Mouse (Mus musculus) myocyte (in vitro differentiated cells): ENCODE measurements around the gene Gabbr2. TPM values are rescaled to one million over a fixed set of nuclear protein-coding genes. Genes with fewer than 3 reads are reported as not detected.

Source experiments
- H3K27me3 ChIP-seq: one replicate; pipeline ENCODE4 v1.6.1; 2011; ENCODE audit not compliant: control insufficient read depth, insufficient read depth, insufficient read length
- H3K36me3 ChIP-seq: one replicate; pipeline ENCODE4 v1.6.1; 2011; ENCODE audit not compliant: control insufficient read depth, insufficient read depth
- H3K4me2 ChIP-seq: one replicate; pipeline ENCODE4 v1.6.1; 2011; ENCODE audit warnings: low read depth, control low read depth
- H3K4me3 ChIP-seq: one replicate; pipeline ENCODE4 v1.5.1; 2011; ENCODE audit warnings: mild to moderate bottlenecking, control low read depth, moderate library complexity
- H3K79me2 ChIP-seq: one replicate; pipeline ENCODE4 v1.6.1; 2011; ENCODE audit not compliant: control insufficient read depth, insufficient read depth
- H3ac ChIP-seq: one replicate; pipeline ENCODE4 v1.6.1; 2011; ENCODE audit not compliant: control insufficient read depth, insufficient read length
- CEBPB ChIP-seq: IDR thresholded peaks from 2 replicates; pipeline ENCODE4 v1.6.1; 2011; ENCODE audit warnings: mild to moderate bottlenecking, moderate library complexity; ENCODE audit not compliant: poor library complexity, insufficient read depth, severe bottlenecking
- E2F4 ChIP-seq: IDR thresholded peaks from one replicate; pipeline ENCODE4 v1.6.1; 2011; ENCODE audit warnings: mild to moderate bottlenecking, control low read depth, moderate library complexity; ENCODE audit not compliant: insufficient read depth
- MAX ChIP-seq: IDR thresholded peaks from one replicate; pipeline ENCODE4 v1.6.1; 2011; ENCODE audit warnings: low read depth, mild to moderate bottlenecking, control low read depth
- MYOD1 ChIP-seq, 3 experiments: IDR thresholded peaks; one replicate each; pipeline ENCODE4 v1.6.1; 2011; ENCODE audit warnings: control low read depth in 2 of 3, low read depth in 2 of 3, mild to moderate bottlenecking in 2 of 3, moderate library complexity in 1 of 3; ENCODE audit not compliant: insufficient read length in 2 of 3, control insufficient read depth in 1 of 3
- MYOG ChIP-seq, 3 experiments: IDR thresholded peaks; one replicate each; pipeline ENCODE4 v1.6.1; 2011; ENCODE audit warnings: control low read depth in 2 of 3, low read depth in 2 of 3, mild to moderate bottlenecking in 2 of 3; ENCODE audit not compliant: insufficient read length in 2 of 3, control insufficient read depth in 1 of 3, insufficient read depth in 1 of 3
- POLR2A ChIP-seq: IDR thresholded peaks from one replicate; pipeline ENCODE4 v1.6.1; 2011; ENCODE audit warnings: low read depth, mild to moderate bottlenecking, control low read depth, moderate library complexity; ENCODE audit not compliant: insufficient read length
- POLR2AphosphoS2 ChIP-seq: IDR thresholded peaks from one replicate; pipeline ENCODE4 v1.6.1; 2011; ENCODE audit warnings: low read depth, control low read depth; ENCODE audit not compliant: insufficient read length
- REST ChIP-seq: IDR thresholded peaks from one replicate; pipeline ENCODE4 v1.6.1; 2011; ENCODE audit warnings: mild to moderate bottlenecking, control low read depth, moderate library complexity; ENCODE audit not compliant: insufficient read depth, insufficient read length
- SRF ChIP-seq: IDR thresholded peaks from one replicate; pipeline ENCODE4 v1.6.1; 2011; ENCODE audit warnings: low read depth; ENCODE audit not compliant: control insufficient read depth, insufficient read length
- TCF12 ChIP-seq: IDR thresholded peaks from one replicate; pipeline ENCODE4 v1.6.1; 2011; ENCODE audit warnings: mild to moderate bottlenecking, control low read depth; ENCODE audit not compliant: poor library complexity, insufficient read depth, severe bottlenecking
- TCF3 ChIP-seq: IDR thresholded peaks from one replicate; pipeline ENCODE4 v1.6.1; 2011; ENCODE audit warnings: low read depth, control low read depth; ENCODE audit not compliant: insufficient read length
- USF1 ChIP-seq: IDR thresholded peaks from one replicate; pipeline ENCODE4 v1.6.1; 2011; ENCODE audit warnings: low read depth, mild to moderate bottlenecking, control low read depth, moderate library complexity
- polyA plus RNA-seq: library from polyadenylated mRNA; unstranded; fragments of >200 nt; fragmentation: generic; extraction: Trizol; gene quantifications from one replicate; pipeline ENCODE4 v1.2.1, GENCODE M21; 2012; ENCODE audit warnings: missing spikeins

Gabbr2 gene
- polyA plus RNA-seq, 1 experiment, result not detected

DNA sequence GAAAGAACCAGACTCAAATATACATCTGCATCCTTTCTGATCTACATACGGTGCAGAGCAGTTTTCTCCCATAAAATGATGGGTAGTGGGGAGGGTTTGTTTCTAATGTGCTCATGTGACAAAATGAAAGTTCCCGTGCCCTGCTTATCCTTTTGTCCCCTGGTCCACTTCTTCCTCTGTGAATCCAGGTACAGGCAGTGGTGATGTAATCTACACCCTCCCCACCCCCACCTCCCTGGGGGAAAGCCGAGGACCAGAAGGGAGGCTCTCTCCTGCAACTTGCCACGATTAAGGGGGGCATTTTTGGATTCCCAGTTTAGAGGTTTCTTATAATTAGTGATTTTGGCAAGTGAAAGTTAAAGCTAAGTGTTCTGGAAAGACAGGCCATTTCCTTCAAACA, 110.4 kb downstream of the Gabbr2 start:
- Histone ChIP-seq H3K4me2 (no peak overlapping the region), H3K79me2 (no peaks in the 10 kb centered on the region)

DNA sequence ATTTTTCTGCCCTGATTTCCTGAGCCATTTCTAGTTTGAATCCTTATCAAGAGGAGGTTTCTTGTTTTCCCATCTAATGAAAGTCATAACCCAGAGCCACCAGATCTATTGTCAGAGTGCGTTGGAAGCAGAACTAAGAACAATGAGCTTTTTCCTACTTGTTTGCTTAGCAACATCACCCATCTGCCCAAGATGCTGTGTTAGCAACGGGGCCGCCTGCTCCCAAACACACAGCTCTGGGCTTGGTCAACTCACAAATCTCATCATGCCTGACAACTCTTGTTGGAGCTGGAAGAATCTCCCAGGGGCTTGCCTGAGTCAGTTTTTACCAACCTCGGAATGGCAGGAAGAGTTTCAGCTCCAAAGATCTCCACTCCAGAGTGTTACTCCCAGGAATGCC, 111.7 kb downstream of the Gabbr2 start:
- no peaks in the 10 kb centered on the region for H3K79me2 ChIP-seq
- TF ChIP-seq REST, result no peak
- TF ChIP-seq CEBPB, result no peak
- no peak for TF ChIP-seq MYOD1 (IDR thresholded peaks at IDR 0.05; ENCODE audit: control insufficient read depth in 1 of 3, insufficient read length in 2 of 3, low read depth in 2 of 3)
- no peak for TF ChIP-seq MYOG (IDR thresholded peaks at IDR 0.05; ENCODE audit: control insufficient read depth in 1 of 3, insufficient read depth in 1 of 3, insufficient read length in 2 of 3, low read depth in 2 of 3)
- no peak for TF ChIP-seq E2F4
- TF ChIP-seq USF1, result no peak
- TF ChIP-seq TCF12, result no peak
- no peak for TF ChIP-seq POLR2AphosphoS2
- TF ChIP-seq SRF, result no peak
- TF ChIP-seq POLR2A, result no peak
- no peak for TF ChIP-seq TCF3
- H3K4me2 ChIP-seq, result no peak overlapping the region
- no peak overlapping the region for H3K4me3 ChIP-seq
- no peaks in the 10 kb centered on the region for H3K36me3 ChIP-seq
- H3K27me3 ChIP-seq, result no peaks in the 10 kb centered on the region
- H3ac ChIP-seq, result no peak overlapping the region

More for the DNA sequence above, 110.4 kb downstream of the Gabbr2 start:
- no peak overlapping the region for H3ac ChIP-seq
- no peaks in the 10 kb centered on the region for H3K36me3 ChIP-seq
- no peak overlapping the region for H3K4me3 ChIP-seq
- no peaks in the 10 kb centered on the region for H3K27me3 ChIP-seq
- no peak for TF ChIP-seq POLR2A
- TF ChIP-seq USF1, result no peak
- no peak for TF ChIP-seq POLR2AphosphoS2
- no peak for TF ChIP-seq MYOD1 (IDR thresholded peaks at IDR 0.05; ENCODE audit: control insufficient read depth in 1 of 3, insufficient read length in 2 of 3, low read depth in 2 of 3)
- TF ChIP-seq MAX, result no peak
- TF ChIP-seq CEBPB, result no peak
- TF ChIP-seq MYOG (IDR thresholded peaks at IDR 0.05; ENCODE audit: control insufficient read depth in 1 of 3, insufficient read depth in 1 of 3, insufficient read length in 2 of 3, low read depth in 2 of 3), result no peak
- no peak for TF ChIP-seq SRF
- no peak for TF ChIP-seq REST
- no peak for TF ChIP-seq TCF3
- TF ChIP-seq TCF12, result no peak
- no peak for TF ChIP-seq E2F4

DNA sequence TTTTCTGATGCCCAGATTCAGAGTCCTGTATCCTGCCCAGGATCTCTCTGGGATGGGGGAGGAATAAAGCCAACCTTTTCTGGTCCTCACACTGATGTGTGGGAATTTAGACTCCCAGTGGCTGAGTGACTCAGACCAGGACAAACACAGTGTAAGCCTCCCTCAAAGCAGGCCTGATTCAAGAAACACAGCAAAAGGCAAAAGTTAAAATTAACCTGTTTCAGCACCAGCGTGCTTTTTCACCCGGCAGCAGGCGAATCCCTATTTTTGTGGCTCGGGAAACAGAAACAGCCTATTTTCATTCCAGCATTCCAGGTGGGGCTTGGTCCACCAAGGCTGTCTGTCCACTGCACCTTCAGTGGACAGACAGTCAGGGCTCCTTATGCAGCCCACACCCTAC, 118.9 kb downstream of the Gabbr2 start:
- Histone ChIP-seq H3K4me3 (no peak overlapping the region), H3K4me2 (no peak overlapping the region), H3K27me3 (no peaks in the 10 kb centered on the region), H3ac (no peak overlapping the region), H3K36me3 (no peaks in the 10 kb centered on the region), H3K79me2 (no peaks in the 10 kb centered on the region)
- TF ChIP-seq USF1, result no peak
- no peak for TF ChIP-seq CEBPB
- TF ChIP-seq POLR2AphosphoS2, result no peak
- TF ChIP-seq E2F4, result no peak
- no peak for TF ChIP-seq TCF12
- TF ChIP-seq TCF3, result no peak
- TF ChIP-seq MAX, result no peak
- TF ChIP-seq REST, result no peak
- TF ChIP-seq MYOD1 (IDR thresholded peaks at IDR 0.05; ENCODE audit: control insufficient read depth in 1 of 3, insufficient read length in 2 of 3, low read depth in 2 of 3), result no peak
- TF ChIP-seq MYOG (IDR thresholded peaks at IDR 0.05; ENCODE audit: control insufficient read depth in 1 of 3, insufficient read depth in 1 of 3, insufficient read length in 2 of 3, low read depth in 2 of 3), result no peak
- no peak for TF ChIP-seq POLR2A
- no peak for TF ChIP-seq SRF

DNA sequence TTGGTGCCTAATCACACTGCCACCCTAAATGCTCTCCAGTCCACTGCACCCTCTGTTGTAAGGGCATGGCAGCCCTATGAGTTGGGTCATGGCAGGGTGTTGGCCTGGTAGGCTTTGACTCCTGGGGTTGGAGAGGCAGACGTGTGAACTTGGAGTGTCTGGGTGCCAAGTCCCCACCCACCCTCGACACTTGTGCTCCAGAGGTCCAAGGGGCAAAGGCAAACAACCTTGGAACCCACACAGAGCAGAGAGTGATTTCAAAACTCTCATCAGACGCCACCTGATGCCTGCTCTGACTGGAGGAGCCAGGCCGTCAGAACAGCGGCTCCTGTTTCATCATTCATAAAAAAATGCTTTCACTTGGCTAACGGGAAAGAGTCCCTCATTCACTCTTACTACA, 121.5 kb downstream of the Gabbr2 start:
- no peaks in the 10 kb centered on the region for H3K79me2 ChIP-seq
- H3ac ChIP-seq, result no peak overlapping the region
- no peak overlapping the region for H3K4me3 ChIP-seq
- no peak overlapping the region for H3K4me2 ChIP-seq
- TF ChIP-seq MYOD1 (IDR thresholded peaks at IDR 0.05; ENCODE audit: control insufficient read depth in 1 of 3, insufficient read length in 2 of 3, low read depth in 2 of 3), result no peak
- no peak for TF ChIP-seq USF1
- no peak for TF ChIP-seq TCF12
- no peak for TF ChIP-seq REST
- TF ChIP-seq SRF, result no peak
- no peak for TF ChIP-seq MYOG (IDR thresholded peaks at IDR 0.05; ENCODE audit: control insufficient read depth in 1 of 3, insufficient read depth in 1 of 3, insufficient read length in 2 of 3, low read depth in 2 of 3)
- TF ChIP-seq CEBPB, result no peak
- TF ChIP-seq MAX, result no peak
- no peak for TF ChIP-seq POLR2A
- no peak for TF ChIP-seq E2F4
- no peak for TF ChIP-seq POLR2AphosphoS2
- TF ChIP-seq TCF3, result no peak
- no peaks in the 10 kb centered on the region for H3K27me3 ChIP-seq
- H3K36me3 ChIP-seq, result no peaks in the 10 kb centered on the region
